Mouse (Mus musculus): ENCODE results near the gene Cadm1.

Cadm1 gene

DNA sequence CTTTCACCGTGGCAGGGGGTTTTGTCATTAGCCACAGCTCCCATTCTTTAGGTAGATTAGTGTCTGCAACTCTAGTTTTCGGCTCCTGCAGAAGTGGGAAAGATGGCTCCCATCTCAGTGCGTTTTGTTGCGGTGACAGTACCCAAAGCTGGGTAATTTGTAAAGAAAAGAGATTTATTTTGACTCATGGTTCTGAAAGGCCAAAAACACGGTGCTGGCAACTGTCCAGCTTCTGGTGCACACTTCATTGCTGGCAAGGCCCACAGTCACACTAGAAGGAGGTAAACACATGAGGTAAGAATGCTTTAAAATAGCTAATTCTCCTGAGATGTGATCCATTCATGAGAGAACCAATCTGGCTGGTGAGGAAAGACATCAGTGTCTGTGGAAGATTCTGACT, 18.9 kb downstream of the Cadm1 start:
- DNase-seq (ENCODE audit: inconsistent ontology term): no peak

DNA sequence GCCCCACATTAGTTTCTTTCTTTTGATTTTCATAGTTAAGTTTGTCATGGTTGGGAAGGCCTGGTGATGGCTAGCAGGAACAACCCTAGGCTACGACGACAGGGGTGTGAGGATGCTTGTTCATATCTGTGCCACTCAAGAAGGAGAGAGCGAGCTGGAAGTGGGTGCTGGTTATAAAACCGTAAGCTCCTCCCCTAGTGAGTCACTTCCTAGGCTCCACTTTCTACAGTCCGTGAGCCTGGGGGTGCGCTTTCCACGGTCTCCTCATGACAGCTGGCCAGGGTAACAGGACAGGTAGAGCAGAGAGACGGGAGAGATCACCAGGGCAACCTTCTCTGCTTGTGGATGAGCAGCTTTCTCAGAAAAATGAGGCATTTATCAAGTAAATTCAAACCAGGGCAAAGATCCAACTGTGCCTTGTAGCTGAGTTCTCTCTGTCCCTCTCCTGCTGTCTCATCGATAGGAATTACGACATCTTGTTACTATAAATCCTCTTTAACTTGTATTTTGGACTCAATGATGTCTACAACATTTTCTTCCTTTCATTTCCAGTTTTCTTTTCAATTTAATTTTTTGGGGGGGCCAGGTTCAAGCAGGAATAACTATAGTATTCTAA, 23.1 kb downstream of the Cadm1 start:
- no peak for DNase-seq (ENCODE audit: inconsistent ontology term)

DNA sequence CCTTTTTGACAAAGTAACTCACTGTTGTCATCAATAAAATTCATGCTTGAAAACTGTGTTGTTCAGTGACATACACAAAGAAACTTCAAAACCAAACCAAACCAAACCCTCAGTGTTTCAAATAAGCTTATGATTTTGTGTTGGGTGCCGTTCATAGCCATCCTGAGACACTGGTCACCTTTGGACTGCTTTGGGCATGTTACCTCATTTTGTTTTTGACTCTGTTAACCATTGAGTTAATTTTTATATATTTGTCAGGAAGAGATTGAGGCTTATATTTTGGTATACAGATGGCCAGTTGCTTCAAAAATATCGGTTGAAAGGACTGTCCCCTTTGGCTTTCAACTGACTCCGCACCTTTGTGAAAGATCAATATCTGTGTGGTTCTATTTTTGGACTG, 30.8 kb downstream of the Cadm1 start:
- DNase-seq (ENCODE audit: inconsistent ontology term): no peak

DNA sequence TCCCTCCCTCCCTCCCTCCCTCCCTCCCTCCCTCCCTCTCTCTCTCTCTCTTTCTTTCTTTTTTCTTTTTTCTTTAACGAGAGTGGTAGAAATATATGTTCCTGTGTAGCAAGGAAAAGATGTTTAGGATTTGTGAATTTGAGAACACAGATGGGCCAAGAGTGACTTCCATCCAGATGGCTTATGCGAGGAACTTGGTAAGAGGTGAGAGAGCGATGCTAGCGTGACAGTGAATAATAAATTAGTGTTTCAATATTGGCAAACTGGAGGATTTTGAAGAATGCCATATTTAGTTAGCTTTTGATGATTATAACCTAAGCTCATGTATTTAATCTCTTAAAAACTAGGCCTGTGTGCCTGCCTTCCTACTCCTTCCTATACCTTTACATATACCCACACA, 31.6 kb downstream of the Cadm1 start:
- DNase-seq (ENCODE audit: inconsistent ontology term): no peak

DNA sequence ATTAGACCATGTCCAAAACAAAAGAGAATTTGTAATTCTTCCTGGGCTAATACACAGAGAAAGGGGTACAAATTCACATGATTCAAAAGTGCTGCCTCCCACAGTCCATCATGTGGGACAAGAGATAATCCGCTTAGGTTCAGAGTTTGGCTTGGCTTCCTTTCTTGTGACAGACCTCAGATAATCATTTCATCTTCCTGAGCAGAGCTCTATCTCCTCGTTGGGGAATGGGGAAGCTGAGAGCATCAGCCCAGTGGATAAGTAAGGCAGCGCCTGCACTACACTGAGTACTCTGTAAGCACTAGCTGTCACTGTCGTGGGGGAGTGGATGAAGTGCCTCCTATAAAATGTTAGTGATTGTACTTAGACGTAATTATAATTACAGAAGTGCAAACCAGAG, 35.1 kb downstream of the Cadm1 start:
- no peak for DNase-seq (ENCODE audit: inconsistent ontology term)

DNA sequence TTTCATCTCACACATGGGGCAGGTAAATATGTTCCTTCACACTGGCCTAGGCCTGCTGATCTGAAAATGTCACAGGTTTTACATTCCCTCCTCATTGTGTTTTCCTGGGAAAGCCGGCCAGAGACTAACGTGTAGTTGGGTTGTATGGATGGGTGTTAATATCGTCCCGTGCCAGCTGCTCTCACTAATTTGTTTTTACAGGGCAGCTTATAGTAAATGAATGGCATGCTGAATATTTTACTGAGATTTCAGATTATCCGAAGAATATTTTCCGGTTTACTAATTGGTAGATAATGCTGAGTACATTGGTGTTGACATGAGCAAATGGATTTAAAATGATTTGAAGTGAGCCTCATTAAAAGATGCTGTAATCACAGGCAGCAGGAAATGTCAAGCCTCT, 37.9 kb downstream of the Cadm1 start:
- DNase-seq (ENCODE audit: inconsistent ontology term): peak; percentile 56

DNA sequence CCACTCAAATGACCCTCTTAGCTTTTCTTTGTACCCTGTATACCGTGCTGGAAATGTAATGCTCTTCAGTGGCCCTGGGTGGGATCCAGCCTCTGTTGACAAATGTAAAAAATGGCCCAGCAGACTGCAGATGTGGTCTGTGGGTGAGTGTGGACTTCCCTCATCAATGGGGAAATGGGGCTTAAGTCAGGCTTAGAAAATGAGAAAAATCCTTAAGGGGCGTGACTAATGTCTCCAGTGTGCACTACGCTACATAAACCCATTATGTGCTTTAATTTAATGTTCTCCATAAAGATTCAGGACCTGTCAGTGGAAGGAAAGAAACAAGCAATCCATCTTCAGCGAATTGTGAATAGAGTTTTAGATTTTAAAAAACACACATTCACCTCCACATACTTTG, 40.2 kb downstream of the Cadm1 start:
- no peak for DNase-seq (ENCODE audit: inconsistent ontology term)

DNA sequence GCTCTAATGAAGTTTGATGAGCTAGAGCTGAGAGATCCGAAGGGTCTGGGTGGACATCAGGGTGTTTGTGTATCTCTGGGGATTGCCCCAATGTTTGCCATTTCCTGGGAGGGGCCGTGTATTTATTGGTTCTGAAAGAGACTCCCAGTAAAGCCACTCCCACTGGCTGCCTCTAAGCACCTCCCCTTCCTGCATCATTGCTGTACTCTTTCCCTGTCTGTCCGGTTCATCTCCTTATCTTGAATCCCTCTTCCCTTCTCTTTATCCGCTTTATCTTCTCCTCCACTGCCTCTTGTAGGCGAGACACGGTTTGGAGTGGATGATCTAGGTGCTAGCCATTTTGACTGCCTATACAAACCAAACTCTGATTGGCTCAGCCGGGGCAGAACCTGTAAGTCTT, 41.5 kb downstream of the Cadm1 start:
- DNase-seq (ENCODE audit: inconsistent ontology term): no peak

DNA sequence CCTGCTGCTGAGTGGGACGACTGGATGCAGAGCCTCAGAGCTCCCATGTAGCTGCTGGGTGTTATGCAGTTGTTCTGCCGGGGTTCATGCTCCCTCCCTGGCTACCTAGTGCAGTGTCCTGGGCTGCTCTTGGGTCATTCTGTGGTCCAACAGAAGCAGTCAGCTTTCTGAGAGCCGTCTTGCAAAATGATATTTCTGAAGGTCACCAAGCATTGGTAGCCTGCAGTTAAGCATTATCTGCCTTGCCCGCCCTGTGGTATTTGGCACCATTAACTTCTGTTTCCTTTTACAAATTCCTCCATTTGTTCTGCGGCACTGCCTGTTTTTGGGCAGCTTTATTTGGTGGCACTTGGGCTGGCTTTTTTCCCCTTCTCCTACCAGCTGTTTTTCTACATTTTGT, 42.2 kb downstream of the Cadm1 start:
- DNase-seq (ENCODE audit: inconsistent ontology term): no peak

DNA sequence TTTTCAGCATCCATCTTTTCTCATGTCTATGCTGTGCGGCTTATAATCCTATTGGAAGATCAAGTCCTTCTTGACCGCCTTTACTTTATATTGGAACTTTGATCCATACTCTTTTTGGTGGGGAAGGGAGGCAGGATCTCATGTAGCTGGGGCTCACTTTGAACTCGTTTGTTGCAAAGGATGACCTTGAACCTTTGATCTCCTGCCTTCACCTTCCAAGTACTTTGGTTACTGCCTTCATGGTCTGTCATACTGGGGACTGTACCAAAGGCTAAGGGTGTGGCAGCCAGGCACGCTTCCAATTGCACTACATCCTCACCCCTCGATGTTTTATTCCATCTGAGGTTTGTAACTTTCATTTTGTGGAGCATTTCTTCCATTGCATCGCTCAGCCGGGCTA, 43.5 kb downstream of the Cadm1 start:
- no peak for DNase-seq (ENCODE audit: inconsistent ontology term)

DNA sequence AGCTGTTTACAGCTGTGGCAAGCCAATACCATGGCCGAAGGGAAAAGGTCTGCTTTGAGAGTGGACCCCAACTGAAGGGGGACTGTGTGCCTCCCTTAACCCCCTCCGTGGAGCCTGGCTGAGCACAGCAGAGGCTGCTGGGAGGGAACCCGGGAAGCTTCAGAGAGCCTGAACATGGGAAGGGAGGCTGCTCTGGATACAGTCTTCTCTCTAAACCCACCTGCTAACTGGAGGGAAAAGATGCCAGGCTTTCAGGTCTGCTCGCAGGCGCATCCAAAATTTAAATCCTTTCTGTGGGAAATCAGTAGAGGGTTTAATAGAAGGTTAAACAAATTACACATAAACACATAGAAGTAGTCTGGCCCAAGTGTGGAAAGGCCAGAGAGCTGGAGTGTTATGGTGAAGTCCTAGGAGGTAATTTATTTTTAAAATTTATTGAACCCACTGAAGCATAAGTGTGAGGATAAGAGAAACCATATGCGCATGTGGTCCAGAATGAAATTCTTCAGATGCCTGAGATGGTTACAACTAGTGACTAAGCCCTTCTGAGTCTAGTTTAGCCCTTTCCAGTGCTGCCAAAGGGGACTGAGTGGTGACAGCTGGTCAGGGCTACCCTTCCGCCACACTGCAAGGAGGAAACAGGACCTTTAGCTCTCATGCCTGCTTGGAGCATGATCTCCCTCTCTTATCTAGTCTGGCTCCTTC, 44.9 kb downstream of the Cadm1 start:
- peak; percentile 93 for DNase-seq (ENCODE audit: inconsistent ontology term)

DNA sequence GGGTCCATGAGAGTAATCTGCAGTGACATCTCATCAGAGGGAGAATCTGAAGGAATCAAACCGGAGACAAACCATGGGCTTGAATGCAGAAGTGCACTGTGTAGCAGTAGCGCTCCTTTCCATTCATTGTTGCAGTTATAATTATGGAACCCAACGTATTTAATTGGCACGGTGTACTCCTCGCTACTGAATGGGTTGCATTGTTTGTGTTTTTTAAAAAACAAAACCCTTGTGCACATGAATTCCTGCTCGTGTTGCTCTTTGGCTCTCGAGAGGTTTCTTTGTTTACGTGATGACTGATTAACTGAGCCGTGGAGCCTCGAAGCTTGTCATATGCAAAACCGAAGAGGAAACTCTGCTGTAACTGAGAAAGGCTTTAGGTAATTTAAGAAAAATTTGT, 45.8 kb downstream of the Cadm1 start:
- DNase-seq (ENCODE audit: inconsistent ontology term): peak; percentile 72

DNA sequence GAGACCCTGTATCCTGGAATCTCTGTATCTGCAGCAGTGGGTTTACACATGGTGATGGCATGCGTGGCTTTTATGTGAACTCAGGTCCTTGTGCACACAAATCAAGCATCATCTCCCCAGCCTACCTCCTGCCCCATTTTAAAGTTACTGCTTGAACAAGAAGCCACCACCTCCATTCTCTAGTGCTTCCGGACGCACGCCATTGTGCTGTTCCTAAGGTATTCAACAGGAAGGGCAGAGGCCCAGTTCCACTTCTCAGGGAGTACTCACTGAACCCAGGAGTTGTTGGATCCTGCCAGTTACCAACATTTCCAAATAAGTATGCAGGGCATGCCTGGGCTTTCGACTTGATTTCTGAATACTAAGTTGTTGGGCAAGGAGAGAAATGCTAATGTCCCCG, 49.5 kb downstream of the Cadm1 start:
- DNase-seq (ENCODE audit: inconsistent ontology term): no peak

DNA sequence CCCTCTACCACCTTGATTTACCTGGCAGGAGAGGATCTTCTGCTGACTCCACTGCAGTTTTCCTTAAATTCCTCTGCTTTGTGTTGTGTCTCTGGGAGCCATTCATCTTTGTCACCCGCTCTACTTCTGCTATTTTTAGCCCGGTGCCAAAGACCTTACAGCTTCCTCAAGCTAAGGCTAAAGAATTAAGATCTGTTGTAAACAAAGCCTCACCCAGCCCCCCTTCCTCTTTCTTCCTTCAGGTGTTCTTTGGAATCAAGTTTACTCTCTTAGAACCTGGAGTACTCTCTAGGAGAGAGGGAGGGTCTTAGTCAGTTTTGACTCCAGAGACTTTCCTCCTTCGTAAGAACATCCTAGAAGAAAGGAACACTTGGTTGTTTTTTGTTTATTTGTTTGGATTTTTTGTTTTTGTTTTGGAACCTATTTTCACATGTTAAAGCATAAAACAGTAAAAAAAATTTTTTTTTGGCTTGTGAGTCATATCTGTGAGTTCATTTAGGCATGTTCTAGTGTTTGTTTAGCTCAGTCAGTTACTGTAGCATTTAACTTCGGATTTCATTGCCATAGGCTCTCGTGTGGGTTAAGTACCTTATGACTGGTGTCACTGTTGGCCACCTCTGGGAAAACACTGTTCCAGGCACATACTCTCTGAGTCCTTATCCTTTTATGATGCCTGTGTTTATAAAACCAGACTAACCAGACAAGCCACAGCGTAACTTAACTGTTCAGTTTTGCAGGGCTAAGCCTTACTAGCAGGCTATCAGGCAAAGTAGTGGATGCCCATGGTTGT, 51.8 kb downstream of the Cadm1 start:
- DNase-seq (ENCODE audit: inconsistent ontology term): no peak

DNA sequence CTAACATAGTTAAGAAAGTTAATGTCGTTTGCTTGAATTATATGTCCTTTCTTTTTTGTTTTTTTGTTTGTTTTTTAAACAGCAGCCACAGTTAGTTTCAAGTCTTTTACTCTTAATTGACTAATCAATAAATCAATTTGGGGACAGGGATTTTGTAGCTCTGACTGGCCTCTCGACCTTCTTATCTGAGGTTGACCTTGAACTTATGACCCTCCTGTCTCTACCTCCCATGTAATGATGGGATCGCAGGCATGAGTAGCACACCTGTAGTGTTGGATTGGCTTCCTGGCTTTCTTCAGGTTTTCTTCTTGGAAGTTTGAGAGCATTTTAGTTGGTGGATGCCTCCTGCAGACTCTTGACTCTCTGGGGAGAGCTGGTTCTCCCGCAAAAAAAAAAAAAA, 53.3 kb downstream of the Cadm1 start:
- no peak for DNase-seq (ENCODE audit: inconsistent ontology term)

DNA sequence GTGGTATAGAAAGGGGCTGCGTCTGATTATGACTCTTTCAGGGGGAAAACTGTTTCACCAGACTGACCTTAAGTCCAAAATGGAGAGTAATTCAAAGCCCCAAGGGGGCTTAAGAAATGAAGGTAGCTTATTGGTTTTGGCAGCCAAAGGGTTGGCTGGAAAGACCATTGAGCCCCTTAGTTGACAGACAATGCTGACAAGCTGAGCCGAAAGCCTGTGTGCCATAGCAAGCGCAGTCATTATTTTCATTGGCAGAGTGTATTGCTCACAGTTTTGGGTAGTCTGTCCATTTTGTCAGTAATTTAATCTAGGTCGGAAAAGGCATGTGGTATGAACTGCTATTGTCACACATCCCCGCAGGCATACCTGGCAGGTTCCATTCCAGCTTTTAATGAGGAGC, 56.2 kb downstream of the Cadm1 start:
- DNase-seq (ENCODE audit: inconsistent ontology term): peak; percentile 24

DNA sequence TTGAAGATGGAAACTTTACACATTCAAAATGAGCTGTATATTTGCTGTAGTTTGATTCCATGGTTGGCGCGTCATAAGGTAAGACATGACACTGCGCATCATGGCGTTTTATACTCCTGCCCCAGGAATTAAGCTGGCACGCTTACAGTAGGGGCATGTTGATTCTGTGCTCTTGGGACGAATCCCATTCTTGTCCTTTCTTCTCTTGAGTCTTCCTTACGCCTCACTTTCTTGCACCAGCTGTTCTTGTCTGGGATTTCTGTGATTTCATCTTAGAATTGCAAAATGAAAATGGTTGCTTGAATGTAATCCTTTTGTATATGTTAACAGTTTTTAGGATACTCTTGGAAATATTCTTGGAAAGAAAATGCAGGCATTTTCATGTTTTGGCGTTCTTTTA, 56.9 kb downstream of the Cadm1 start:
- DNase-seq (ENCODE audit: inconsistent ontology term): no peak

DNA sequence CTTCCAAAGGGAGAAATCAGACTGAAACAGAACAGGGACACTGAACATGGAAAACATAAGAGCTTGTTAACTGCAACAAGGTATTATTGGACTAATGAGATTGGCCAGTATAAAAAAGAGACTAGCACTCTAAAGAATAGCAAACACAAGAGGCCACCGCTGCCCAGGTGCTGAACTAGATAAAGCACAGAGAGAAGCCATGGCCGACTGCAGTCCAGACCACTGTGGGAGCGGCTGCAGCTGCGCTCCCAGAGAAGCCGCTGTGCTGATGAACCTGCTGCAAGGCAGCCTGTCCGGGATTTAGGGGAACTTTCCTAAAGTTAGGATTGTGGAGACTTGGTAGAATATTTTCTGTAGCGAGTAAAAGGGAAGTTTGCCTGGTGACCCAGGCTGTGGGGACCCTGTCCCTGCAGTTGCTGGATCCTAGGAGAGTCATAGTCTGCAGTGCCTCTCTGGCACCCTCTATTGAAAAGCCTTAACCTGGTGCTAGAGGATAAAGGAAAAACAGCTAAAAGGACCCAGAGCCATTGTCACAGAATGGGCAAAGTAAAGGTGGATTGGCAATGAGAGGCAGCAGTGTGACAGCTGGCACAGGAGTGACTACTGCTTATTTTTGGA, 57.7 kb downstream of the Cadm1 start:
- DNase-seq (ENCODE audit: inconsistent ontology term): no peak

DNA sequence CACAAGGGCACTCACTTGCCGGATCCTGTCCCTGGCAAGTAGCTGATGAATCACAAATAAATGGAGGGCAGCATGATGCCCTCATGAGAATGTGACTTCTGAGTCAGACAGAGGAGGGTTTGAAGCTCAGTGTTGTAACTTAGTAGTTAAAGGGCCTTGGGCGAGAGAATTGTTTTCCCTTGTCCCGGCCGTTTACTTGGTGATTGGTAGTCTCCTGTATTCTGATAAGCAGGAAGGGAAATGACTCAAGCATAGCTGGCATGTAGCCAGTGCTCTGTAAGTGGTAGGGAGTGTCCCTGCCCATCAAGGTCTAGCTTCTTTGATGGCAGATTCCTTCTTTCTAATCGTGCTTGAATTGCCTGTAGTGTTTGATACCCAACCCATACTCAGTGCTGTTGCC, 59.9 kb downstream of the Cadm1 start:
- peak; percentile 88 for DNase-seq (ENCODE audit: inconsistent ontology term)

DNA sequence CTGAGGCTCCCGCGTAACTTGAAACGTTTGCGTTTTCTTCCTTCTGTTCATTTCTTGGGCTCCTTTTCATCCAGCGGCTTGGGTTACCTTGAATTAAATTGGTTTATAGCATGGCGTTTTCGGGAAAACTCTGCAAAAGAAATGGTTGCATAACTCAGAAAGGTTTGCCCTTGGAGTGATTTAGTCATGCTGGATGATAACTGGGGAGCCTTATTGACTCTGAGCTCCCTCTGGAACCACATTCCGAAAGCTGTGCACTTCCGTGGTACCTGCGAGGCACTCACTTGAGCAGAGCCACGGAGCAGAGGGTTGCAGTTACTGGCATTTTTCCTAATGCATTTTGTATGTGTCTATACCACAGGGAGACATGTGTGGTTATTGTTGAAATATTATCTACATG, 71.6 kb downstream of the Cadm1 start:
- DNase-seq (ENCODE audit: inconsistent ontology term): no peak

DNA sequence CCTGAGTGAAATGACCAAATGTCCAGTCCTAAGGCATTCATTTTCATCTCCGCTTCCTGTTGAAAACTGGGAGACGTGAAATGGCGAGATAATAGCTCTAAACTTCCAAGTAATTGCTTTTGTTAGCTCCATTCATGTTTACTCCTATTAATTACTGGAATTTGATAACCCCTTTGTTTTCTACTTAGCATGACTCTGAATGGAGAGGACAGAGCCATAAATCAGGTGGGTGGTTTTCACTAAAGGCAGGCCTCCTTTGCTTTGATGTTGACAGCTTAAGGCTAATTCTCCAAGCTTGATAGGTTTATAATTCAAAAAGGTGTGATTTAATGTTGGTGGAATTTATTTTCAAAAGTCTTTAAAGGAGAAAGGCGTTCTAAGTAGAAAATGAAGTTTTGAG, 74.0 kb downstream of the Cadm1 start:
- peak; percentile 56 for DNase-seq (ENCODE audit: inconsistent ontology term)

DNA sequence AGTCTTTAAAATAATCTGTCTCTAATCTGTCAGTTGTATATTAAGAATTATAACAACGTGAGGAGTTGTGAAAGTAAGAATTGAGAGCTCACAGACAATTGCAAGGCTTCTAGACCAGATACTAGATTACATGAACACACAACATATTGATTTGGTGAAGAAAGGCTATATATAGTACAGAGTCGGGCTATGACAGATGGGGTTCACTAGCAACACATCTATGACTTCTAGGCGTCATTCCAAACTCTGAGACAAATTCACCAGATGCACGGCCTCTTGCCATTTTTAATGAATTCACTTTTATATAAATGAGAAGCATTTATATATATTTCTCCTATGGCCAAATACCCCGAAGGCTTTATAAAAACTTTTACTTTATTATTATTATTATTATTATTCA, 75.7 kb downstream of the Cadm1 start:
- DNase-seq (ENCODE audit: inconsistent ontology term): no peak

DNA sequence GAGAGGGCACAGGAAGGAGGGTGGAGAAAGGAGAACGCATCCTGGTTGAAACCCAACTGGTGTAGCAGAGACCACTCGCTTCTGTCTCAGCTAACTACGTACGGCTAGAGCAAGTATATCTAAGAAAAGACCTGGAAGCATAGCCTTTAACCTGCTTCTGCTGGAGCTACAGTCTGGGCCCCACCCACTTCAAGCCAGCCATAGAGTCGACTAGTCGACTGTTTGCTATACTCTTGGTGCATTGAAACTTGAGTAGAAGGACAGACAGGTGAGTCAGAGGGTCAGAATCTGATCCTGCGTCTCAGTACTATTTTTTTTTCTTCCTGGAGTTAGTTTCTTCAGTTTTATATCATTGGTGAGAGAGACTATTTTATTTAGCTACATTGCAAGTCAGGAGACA, 78.5 kb downstream of the Cadm1 start:
- no peak for DNase-seq (ENCODE audit: inconsistent ontology term)
